Mouse (Mus musculus) liver, adult 2 months (tissue): Measurements from ENCODE around the gene Pim1. TPM values are rescaled to one million over a fixed set of nuclear protein-coding genes. Genes with fewer than 3 reads are reported as not detected.

Source experiments
- DNase-seq: peaks from one replicate; pipeline ENCODE4 v3.0.0-alpha.2; 2011; ENCODE audit warnings: low read depth, low spot score; ENCODE audit errors: extremely low read depth
- H3K27ac ChIP-seq: fragments of 200-500 bp; replicated peaks from 2 replicates; pipeline ENCODE4 v1.5.1; 2012; ENCODE audit warnings: low read depth, mild to moderate bottlenecking, control low read depth, inconsistent platforms, low read length; ENCODE audit not compliant: insufficient read depth
- H3K27me3 ChIP-seq: fragments of 200-500 bp; 2 replicates; pipeline ENCODE4 v1.6.1; 2012; ENCODE audit warnings: mild to moderate bottlenecking, moderate library complexity, low read length, inconsistent platforms; ENCODE audit not compliant: control insufficient read depth, insufficient read depth
- H3K36me3 ChIP-seq: fragments of 200-500 bp; 2 replicates; pipeline ENCODE4 v1.6.1; 2012; ENCODE audit warnings: low read length, inconsistent platforms; ENCODE audit not compliant: control insufficient read depth, insufficient read depth
- H3K4me1 ChIP-seq: fragments of 200-500 bp; 2 replicates; pipeline ENCODE4 v1.6.1; 2011; ENCODE audit warnings: low read length; ENCODE audit not compliant: control insufficient read depth, insufficient read depth
- H3K4me3 ChIP-seq: fragments of 200-500 bp; 2 replicates; pipeline ENCODE4 v1.5.1; 2011; ENCODE audit warnings: low read depth, mild to moderate bottlenecking, control low read depth, low read length, moderate library complexity; ENCODE audit not compliant: insufficient read depth
- H3K79me2 ChIP-seq: fragments of 200-500 bp; 2 replicates; pipeline ENCODE4 v1.6.1; 2012; ENCODE audit warnings: inconsistent platforms, mild to moderate bottlenecking, low read length, moderate library complexity; ENCODE audit not compliant: control insufficient read depth, insufficient read depth
- H3K9ac ChIP-seq: fragments of 200-500 bp; 2 replicates; pipeline ENCODE4 v1.6.1; 2012; ENCODE audit warnings: low read depth, mild to moderate bottlenecking, control low read depth, inconsistent platforms, low read length
- CTCF ChIP-seq: fragments of 200-500 bp; IDR thresholded peaks from 2 replicates; pipeline ENCODE4 v1.5.1; 2011; ENCODE audit warnings: low read depth, low read length, control low read depth
- POLR2A ChIP-seq: fragments of 200-500 bp; IDR thresholded peaks from 2 replicates; pipeline ENCODE4 v1.6.1; 2011; ENCODE audit warnings: low read length, control low read depth; ENCODE audit not compliant: insufficient read depth; ENCODE audit errors: extremely low read depth
- WGBS: fragments of 180-500 bp; shearing (Covaris S2); methylation state at CpG from one replicate; pipeline ENCODE4 v1.1.7; 2018; 5-methylcytosine and 5-hydroxymethylcytosine counted together
- polyA plus RNA-seq: library from polyadenylated mRNA; depleted of rRNA; stranded (reverse); fragments of >200 nt; gene quantifications from 2 replicates; pipeline ENCODE4 v1.2.3, GENCODE M21; 2012; rRNA removed
- total RNA-seq: library from RNA; depleted of rRNA; stranded (reverse); fragments of >200 nt; gene quantifications from 2 replicates; pipeline ENCODE4 v1.2.3, GENCODE M21; 2014; rRNA removed

Gene Pim1
- total and polyA plus RNA-seq, 2 experiments, result 9.5 to 16.0 TPM

DNA sequence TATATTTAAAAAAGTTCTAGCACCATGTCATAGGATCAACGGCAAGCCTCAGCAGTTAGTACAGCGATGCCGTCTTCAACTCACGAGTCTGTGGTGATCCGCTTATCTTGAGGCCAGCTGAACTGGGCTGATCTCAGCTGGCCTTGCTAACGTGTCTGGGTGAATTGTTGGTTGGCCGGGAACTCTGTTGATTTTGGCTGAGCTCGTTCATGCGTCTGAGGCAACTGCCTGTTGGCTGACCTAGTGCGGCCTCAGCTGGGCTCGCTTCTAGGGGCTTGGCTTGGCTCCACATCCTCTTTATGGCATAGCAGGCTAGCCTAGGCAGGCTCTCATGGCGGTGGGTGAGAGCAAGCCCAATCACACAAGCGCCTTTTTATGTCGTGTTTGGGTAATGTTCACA lies 50.9 kb downstream of the Pim1 start:
- WGBS, result 17% methylated on average over 14 of the region's 14 CpGs
- Histone ChIP-seq H3K9ac (no peak overlapping the region), H3K4me1 (peaks cover 3% of the 10 kb centered on the region; the same call in 1 of the 2 replicates), H3K27ac (no peak overlapping the region), H3K79me2 (no peaks in the 10 kb centered on the region), H3K4me3 (no peak overlapping the region), H3K36me3 (no peaks in the 10 kb centered on the region), H3K27me3 (no peaks in the 10 kb centered on the region)
- DNase-seq, result peak; percentile 93
- TF ChIP-seq CTCF (no peak), POLR2A (no peak)

DNA sequence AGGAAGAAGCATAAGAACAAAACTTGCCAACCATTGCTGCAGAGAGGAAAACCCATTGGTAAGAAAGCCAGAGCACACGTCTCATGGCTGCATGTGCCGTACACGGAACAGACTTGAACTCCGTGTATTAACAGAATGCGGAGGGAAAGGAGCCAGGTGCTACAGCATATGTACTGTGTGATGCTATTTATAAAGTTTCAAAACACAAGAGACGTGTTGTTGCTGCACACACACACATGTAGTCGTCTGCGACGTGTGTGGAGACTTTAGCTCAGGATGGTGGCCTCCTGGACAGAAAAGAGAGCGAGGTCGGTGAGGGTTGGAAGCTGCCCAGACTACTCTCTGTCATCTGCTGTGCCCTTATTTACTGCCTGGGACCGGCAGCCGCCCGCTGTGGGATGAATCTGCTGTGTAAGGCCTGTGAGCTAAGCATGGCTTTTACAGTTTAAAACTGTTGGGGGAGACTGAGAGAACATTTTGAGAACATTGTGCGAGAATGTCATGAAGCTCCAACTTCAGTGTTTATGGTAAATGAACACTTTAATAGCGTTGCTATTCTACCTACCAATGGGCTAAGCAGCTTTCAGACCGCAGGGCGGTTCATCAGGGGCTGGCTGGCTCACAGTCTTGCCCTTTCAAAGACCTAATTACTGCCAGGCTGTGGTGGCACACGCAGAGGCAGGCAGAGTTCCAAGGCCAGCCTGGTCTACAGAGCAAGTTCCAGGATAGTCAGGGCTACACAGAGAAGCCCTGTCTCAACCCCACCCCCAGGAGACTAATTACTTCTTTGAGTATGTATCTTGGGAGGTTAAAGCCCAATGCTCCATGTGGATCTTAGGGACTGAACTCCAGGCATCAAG lies 52.5 kb downstream of the Pim1 start:
- no peaks in the 10 kb centered on the region for H3K79me2 ChIP-seq
- no peaks in the 10 kb centered on the region for H3K27me3 ChIP-seq
- H3K4me1 ChIP-seq, result peaks cover 3% of the 10 kb centered on the region; the same call in 1 of the 2 replicates
- H3K9ac ChIP-seq, result no peak overlapping the region
- no peak overlapping the region for H3K4me3 ChIP-seq
- no peak for DNase-seq
- no peaks in the 10 kb centered on the region for H3K36me3 ChIP-seq
- TF ChIP-seq CTCF (no peak), POLR2A (no peak)
- no peak overlapping the region for H3K27ac ChIP-seq
- 94% methylated on average over 19 of the region's 19 CpGs for WGBS

DNA sequence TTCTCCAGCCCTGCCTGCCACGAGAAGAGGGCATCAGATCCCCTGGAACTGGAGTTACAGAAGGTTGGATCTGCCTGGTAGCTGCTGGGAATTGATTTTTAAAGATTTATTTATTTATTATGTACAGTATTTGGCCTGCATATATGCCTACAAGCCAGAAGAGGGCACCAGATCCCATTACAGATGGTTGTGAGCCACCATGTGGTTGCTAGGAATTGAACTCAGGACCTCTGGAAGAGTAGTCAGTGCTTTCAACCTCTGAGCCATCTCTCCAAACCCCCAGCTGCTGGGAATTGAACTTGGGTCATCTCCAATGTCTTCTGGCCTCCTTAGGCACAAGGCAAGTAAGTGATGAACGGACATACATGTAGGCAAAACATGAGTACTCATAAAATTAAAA lies 53.5 kb downstream of the Pim1 start:
- Histone ChIP-seq H3K27ac (no peak overlapping the region), H3K27me3 (no peaks in the 10 kb centered on the region), H3K9ac (no peak overlapping the region), H3K4me1 (peaks cover 3% of the 10 kb centered on the region; the same call in 1 of the 2 replicates), H3K4me3 (no peak overlapping the region), H3K79me2 (no peaks in the 10 kb centered on the region), H3K36me3 (no peaks in the 10 kb centered on the region)
- TF ChIP-seq CTCF (no peak), POLR2A (no peak)
- no peak for DNase-seq
- WGBS, result 88% methylated on average over 2 of the region's 2 CpGs

DNA sequence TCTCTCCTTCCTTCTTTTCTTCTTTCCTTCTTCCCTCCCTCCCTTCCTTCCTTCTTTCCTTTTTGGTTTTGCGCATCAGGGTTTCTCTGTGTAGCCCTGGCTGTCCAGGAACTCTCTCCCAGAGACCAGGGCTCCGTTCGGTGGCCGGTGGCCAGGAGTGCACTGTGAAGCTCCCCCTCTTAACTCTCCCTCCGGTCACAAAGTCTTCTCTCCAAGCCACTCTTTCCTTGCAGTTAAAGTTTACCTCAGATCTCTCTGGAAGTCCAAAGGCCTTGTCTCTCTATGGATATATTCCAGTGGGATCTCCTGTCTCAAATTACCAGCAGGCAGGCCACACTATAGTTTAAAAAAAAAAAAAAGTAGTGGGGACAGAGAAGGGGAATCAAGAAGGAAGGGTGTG lies 54.7 kb downstream of the Pim1 start:
- Histone ChIP-seq H3K27ac (no peak overlapping the region), H3K36me3 (no peaks in the 10 kb centered on the region), H3K9ac (no peak overlapping the region), H3K4me1 (peaks cover 6% of the 10 kb centered on the region), H3K27me3 (no peaks in the 10 kb centered on the region), H3K79me2 (peaks cover 4% of the 10 kb centered on the region; the same call in 1 of the 2 replicates), H3K4me3 (no peak overlapping the region)
- TF ChIP-seq CTCF (no peak), POLR2A (no peak)
- DNase-seq, result peak; percentile 60
- 51% methylated on average over 5 of the region's 5 CpGs for WGBS

Other genes with a start within 250 kb of the Pim1 start
- 14.7 and 17.1 TPM in 2 replicates for gene Ppil1, start 226.6 kb upstream of the Pim1 start, total RNA-seq
- gene Ppil1, start 226.6 kb upstream of the Pim1 start, polyA plus RNA-seq, result 10.4 and 14.1 TPM in 2 replicates
- 85.9 and 94.0 TPM in 2 replicates for gene BC004004, start 222.0 kb upstream of the Pim1 start, total RNA-seq
- 113 and 114 TPM in 2 replicates for gene BC004004, start 222.0 kb upstream of the Pim1 start, polyA plus RNA-seq
- gene Pi16, start 173.1 kb upstream of the Pim1 start, total RNA-seq, result 0.13 and 0.28 TPM in 2 replicates
- gene Pi16, start 173.1 kb upstream of the Pim1 start, polyA plus RNA-seq, result 0.07 and 0.10 TPM in 2 replicates
- 82.7 and 93.8 TPM in 2 replicates for gene Mtch1, start 142.8 kb upstream of the Pim1 start, total RNA-seq
- 136 and 143 TPM in 2 replicates for gene Mtch1, start 142.8 kb upstream of the Pim1 start, polyA plus RNA-seq
- 7.6 and 8.9 TPM in 2 replicates for gene Fgd2, start 129.8 kb upstream of the Pim1 start, total RNA-seq
- 4.0 and 8.8 TPM in 2 replicates for gene Fgd2, start 129.8 kb upstream of the Pim1 start, polyA plus RNA-seq
- not detected in 2 replicates for gene Gm17657, start 58.9 kb downstream of the Pim1 start, total RNA-seq
- not detected in 2 replicates for gene Gm17657, start 58.9 kb downstream of the Pim1 start, polyA plus RNA-seq
- gene Tbc1d22b, start 59.0 kb downstream of the Pim1 start, total RNA-seq, result 1.2 and 1.3 TPM in 2 replicates
- 4.0 and 4.1 TPM in 2 replicates for gene Tbc1d22b, start 59.0 kb downstream of the Pim1 start, polyA plus RNA-seq
- gene Tmem217, start 61.6 kb downstream of the Pim1 start, total RNA-seq, result not detected in 2 replicates
- not detected in 2 replicates for gene Tmem217, start 61.6 kb downstream of the Pim1 start, polyA plus RNA-seq
- gene Rnf8, start 124.0 kb downstream of the Pim1 start, total RNA-seq, result 8.8 and 9.3 TPM in 2 replicates
- 14.6 and 15.2 TPM in 2 replicates for gene Rnf8, start 124.0 kb downstream of the Pim1 start, polyA plus RNA-seq
- gene Gm28043, start 124.1 kb downstream of the Pim1 start, total RNA-seq, result 1.9 TPM in 2 replicates
- gene Gm28043, start 124.1 kb downstream of the Pim1 start, polyA plus RNA-seq, result 0.60 and 0.66 TPM in 2 replicates
- gene Cmtr1, start 169.8 kb downstream of the Pim1 start, total RNA-seq, result 25.7 and 27.7 TPM in 2 replicates
- gene Cmtr1, start 169.8 kb downstream of the Pim1 start, polyA plus RNA-seq, result 19.3 and 23.4 TPM in 2 replicates
- 5.5 and 5.8 TPM in 2 replicates for gene Ccdc167, start 226.3 kb downstream of the Pim1 start, total RNA-seq
- gene Ccdc167, start 226.3 kb downstream of the Pim1 start, polyA plus RNA-seq, result 2.3 and 4.2 TPM in 2 replicates